Mouse (Mus musculus) lung, postnatal 10 days (tissue): ENCODE measurements around the gene Iqcf3.
"Not testable (repeated sequence)": the region's sequence is repeated elsewhere in the genome, so short reads cannot be mapped to it uniquely, and the experiment has no call there.

Experiments used
- DNase-seq: peaks from one replicate; pipeline ENCODE4 v3.0.0; 2021

Iqcf3 gene

DNA sequence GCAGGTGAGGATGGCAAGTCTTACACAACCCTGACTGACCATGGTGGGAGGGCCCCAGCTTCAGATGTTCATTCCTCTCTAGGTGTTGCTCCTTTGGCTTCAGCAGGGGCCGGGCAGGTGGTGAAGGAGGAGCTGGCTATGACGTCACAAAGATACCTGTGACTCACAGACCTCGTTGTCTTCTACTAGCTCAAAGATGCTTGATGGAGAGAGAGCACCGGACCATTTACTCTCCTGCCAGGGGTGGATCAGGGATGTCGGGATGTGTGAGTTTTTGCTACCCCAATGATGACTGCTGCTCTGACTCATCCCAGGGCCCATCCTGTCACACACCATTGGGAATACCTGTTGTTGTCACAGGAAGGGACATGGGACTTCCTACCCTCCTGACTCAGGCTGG, at the start of gene Iqcf3:
Gene Iqcf3, minus strand, starts transcription at position 101 of the 400 bp plus-strand sequence.
- no peak for DNase-seq

DNA sequence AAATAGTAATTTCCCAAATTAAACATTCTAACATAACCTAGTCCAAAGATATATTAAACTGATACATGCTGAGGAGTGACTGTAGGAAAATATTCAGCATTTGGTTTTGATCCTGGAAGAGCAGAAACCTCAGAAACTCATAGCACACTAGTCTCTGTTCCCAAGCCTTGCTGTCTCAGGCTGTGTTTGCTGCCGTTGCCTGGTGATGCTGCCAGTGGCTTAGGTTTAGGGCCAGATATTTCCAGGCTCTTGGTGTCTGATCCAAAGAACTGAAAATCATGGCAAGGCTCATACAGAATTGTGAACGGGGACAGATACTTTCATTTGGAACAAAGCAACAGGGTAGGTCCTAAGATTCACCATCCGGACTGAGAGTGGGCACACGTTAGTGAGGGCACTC, 49.3 kb upstream of the Iqcf3 start:
- no peak for DNase-seq

DNA sequence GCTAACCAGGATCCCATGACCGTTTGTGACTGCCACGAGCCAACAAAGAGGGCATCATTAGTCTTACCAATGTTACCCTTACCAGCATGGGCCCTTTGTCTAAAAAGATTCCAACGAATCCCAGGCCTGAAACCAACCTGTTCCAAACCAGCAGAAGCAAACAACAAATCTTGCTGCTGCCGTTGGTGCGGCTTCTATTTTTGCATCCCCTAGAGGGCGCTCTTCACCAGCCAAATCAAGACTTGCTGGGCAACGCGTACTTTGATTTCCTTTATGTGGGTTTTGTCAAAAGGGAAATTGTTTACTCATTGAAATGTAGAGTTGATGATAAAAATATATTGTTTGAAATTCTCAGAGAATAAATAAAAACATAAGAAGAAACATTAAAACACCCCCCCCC, 39.1 kb upstream of the Iqcf3 start:
- peak; percentile 50 for DNase-seq

DNA sequence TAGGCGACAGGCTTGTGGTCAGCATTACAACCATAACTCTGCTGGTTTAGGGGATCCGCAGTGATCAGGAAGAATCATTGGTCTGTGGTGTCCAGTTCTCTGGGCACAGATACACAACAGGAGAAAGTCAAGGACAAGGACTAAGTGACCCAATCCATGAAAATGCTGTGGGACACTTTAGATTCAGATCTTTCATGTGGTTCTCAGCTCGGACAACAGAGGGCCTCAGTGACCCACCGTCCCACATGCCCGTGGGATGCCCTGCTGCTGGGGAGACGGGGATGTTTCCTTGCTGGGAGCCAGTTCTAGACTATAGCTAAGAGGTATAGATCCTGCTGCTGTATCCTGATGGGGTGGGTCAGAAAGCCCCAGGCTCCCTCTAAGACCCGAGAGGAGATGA, 37.0 kb upstream of the Iqcf3 start:
- no peak for DNase-seq

DNA sequence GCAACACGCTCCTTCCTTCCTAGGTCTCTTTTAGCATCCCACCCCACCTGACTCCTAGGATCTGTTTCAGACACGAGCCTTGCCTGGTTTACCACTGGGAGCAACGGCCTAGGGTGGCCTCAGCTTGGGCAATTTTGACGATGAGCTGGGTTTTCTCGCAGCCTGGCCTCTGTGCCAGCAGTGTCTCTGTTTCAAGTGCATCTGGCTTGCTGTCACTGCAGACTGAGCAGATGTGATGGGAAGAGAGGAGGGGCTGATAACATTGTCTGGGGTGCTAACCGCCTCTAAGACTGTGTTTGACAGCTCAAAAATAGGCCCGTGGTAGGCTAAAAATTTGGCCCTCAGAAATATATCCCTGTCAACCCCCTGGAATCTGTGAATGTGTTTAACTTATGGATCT, 34.4 kb upstream of the Iqcf3 start:
- no peak for DNase-seq

DNA sequence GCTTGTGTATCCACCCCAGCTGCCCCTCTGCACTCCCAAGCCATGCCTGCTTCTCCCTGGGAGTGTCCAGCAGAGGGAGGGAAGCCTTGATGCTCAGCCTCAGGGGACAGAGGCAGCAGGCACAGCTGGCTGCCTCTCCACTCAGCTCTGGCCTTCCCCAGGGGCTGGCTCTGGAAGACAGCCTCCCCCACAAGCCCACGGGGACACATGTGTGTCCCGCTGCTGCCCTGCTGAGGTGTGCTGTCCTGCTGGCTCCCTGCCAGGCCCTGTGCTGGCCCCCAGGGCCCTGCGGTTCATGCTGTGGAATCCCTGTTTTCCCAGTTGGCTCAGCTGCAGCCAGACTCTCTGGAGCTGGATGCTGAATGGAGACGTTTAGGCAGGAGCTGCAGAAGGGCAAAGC, 34.0 kb upstream of the Iqcf3 start:
- DNase-seq, result not testable (repeated sequence)

DNA sequence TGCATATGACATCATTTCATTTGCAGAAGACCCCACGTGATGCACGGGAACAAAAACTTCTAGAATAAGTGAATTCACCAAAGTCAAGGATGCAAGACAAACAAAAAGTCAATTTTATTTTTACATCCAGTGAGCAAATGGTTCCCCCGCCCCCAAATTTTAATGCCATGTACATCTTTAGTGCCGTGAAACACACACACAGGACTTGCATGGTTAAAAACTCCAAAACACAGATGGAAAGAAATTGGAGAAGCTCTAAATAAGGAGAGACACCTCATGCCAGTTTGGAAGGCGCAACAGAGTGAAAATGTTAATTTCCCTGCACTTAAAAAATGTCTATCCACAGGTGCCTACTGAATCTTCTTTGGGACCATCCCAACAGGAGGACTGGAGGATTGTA, 30.7 kb upstream of the Iqcf3 start:
- no peak for DNase-seq

DNA sequence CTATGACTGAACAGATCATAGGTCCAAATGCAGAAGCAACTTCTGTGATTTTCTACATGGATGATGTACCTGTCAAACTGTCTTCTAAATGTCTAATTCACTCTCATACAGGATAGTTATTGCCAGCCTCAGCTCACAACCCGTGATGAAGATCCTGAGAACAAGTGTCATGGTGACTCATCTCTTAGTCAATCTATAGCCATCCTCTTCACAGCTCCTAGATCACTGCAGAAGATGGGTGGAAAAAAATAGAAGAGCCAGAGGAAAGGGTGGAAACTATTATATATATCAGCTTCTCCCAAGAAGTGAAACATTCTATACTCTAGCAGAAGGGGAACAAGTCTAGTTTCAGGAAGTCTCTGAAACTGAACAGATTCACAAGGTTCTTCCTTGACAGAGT, 21.1 kb upstream of the Iqcf3 start:
- no peak for DNase-seq

DNA sequence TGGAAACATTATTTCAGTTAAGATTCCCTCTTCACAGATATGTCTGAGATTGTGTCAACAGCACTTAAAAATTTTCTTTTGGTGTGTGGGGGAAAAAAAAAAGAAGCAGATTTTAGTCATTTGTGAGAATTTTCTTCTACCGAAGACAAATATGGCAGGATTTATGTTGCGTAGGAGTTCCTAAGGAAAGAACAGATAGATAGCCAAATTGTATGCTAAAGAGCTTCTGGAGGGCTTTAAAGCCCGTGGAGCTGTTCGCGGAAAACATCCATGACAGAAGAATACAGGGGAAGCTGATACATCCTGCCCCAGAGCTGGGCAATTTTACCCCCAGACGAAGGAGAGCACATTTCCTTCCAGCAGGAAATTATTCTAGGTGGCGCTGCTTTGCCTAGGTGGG, 18.6 kb upstream of the Iqcf3 start:
- no peak for DNase-seq

DNA sequence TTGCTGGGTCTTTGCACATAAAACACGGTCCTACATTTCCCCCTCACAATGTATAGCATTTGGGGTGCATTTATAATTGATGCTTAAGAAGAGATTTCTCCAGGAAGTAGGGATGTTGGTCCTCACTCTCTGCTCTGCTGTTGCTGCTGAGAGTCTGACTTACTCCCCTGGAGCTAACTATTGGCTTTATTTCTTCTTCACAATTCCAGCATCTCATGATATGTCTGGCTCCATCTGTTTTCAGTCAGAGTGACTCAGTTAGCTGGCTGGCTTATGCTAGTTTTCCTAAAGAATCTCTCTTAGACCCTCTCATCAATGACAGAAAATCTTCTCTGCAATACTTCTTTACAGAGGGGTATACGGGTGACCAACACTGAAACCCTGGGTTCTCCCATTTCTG, 14.7 kb upstream of the Iqcf3 start:
- DNase-seq, result no peak

DNA sequence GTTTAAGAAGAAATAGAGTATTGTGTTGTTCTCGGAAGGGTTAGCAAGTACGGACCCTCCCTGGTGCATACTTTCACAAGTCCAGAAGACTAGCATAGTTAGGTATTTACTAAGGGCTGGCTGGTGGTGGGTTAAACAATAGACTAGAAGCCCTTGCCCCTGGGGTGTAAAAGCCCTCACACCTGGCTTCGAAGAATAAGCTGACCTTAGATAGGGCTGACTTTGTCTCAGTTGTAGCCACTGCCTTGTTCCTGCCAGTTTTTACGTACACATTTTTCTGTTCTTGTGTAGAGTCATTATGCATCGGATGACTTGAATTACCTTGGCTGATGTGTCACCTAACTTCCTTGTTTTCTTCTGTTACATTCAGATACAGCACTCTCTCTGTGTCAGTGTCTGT, 11.9 kb upstream of the Iqcf3 start:
- no peak for DNase-seq

DNA sequence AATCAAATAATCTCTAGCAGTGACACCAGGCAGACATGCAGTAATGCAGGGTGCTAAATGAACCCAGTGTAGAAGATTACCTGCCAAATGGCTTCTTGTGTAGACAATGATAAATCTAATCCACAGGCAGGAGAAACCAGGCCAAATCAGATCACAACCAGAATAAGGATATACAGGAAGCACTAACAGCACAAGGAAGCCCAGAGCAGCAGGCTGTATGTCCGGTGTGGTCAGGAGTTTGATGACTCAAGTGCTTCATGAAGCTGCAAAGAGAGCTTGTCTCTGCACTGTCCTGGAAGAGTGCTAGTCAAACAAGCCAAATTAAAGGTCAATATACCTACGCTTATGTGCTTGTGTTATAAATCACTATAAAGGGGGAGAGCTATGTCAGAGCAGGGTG, 10.8 kb upstream of the Iqcf3 start:
- DNase-seq, result no peak

DNA sequence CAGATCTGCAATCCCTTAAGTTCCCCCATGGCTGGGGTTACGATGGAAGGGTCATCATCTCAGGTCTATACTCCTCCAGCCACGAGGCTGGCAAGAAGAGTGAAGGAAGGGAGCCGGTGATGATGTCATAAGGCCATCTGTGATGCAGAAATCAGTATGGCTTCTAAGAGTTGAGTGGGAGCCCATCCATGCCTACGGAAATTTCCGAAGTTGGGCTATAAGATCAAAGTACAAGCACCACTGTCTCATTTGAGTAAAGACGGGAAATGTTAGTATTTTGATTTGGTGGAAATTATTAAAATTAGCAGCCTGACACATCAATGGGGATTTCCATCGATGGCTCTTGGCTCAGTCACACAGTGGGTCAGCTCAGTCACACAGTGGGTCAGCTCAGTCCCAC, 9.5 kb upstream of the Iqcf3 start, which contains the start of gene Iqcf4:
Gene Iqcf4, minus strand, starts transcription at position 101 of the 400 bp plus-strand sequence.
- no peak for DNase-seq

DNA sequence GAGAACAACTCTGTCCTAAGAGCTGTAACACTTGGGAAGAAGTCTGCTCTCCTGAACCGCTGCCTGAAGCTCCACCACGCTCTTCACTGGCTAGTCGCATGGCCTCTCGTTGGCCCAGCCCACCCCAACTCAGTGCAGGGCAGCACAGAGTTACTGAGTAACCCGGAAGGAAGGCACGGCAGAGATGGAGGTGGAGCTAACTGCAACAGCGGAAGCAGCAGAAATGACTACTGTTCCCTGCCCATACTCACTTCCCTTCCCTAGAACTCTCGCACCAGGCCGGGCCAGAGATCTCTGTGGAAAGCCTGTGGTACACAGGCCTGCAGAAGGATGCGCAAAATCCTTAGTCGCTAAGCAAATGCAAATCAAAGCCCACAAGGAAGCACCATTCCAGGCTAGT, 5.0 kb upstream of the Iqcf3 start:
- peak; percentile 17 for DNase-seq

DNA sequence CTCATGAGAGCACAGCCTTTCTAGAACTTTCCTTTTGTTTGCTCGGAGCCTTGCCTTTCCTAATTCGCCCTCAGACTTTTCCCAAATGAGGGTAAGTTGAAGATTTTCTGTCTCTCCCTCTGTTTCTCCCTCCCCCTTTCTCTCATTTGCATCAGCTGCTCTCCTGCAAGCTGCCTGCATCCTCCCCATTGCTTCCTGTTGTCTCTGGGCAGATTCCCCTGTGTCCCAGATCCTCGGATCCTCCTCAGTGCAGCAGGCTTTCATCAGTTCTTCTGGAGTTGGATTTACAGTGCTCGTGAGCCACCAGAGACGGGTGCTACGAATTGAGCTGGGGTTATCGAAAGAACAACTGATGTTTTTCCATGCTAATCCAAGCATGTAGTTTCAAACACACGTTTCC, 2.6 kb upstream of the Iqcf3 start:
- DNase-seq, result no peak

DNA sequence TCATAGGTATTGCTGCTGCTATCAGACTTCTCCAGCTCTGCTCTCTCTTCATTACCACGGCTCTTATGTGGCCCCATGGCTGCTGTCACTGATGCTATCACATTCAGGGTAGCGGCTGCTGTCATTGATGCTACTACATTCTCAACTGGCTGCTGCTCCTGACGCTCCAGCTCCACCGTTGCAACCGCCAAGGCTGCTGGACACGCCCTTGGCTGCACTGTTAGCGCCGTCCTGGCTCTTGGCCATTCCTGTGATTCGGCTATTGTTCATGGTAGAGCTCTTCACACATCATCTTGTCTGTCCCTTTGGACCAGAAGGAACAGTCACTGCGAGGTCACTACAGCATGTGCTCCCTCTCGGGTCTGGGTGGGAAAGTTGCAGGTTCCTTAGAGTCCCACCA, 860 bp upstream of the Iqcf3 start:
- no peak for DNase-seq

DNA sequence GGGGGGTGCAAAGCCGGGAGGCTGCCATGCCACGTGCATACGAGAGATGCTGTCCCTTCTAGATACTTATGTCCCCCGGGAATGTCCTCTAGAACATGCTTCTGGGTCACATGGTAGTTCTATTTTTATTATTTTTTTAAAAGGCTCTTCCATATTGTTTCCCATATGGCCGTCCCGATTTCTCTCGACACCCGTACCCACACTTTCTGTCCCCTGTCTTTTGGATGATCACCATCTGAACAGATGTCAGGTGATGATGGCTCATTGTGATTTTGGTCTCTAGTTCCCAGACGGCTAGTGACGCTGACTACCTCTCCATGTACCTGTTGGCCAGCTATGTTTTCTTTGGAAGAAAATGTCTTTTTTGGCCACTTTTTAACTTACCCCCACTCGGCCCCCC, 26.5 kb downstream of the Iqcf3 start:
- no peak for DNase-seq

DNA sequence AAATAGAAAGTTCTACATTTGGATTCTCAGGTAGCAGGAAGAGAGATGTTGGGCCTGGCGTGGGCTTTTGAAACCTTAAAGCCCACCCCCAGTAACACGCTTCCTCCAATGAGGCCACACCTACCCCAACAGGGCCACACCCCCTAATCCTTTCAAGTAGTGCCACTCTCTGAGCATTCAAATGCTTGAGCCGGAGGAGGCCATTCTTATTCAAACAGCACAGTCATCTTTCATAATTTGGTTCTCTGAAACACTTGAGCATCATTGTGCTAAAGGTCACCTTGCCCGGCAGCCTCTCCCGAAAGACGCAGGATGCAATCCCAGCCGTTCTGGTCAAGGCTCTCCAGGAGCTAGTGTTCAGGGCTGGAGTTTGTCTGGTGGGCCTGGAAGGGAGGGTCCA, 27.1 kb downstream of the Iqcf3 start:
- DNase-seq, result no peak

DNA sequence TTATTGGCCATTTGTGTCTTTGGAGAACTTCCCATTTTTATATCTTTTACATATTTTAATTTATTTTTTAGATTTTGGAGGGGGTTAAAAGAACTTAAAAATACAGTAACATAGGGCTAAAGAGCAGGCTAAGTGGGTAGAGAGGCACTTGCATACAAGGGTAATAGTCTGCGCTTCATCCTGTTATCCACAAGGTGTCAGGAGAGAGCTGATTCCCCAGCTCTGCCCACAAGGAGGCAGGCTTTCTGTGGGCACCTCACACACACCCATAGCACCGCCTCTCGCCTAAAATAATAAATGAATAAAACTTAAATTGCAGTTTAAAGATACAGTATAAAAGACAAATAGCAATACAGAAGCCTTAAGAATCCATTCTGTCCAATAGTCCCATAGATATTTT, 29.6 kb downstream of the Iqcf3 start:
- peak; percentile 31 for DNase-seq

DNA sequence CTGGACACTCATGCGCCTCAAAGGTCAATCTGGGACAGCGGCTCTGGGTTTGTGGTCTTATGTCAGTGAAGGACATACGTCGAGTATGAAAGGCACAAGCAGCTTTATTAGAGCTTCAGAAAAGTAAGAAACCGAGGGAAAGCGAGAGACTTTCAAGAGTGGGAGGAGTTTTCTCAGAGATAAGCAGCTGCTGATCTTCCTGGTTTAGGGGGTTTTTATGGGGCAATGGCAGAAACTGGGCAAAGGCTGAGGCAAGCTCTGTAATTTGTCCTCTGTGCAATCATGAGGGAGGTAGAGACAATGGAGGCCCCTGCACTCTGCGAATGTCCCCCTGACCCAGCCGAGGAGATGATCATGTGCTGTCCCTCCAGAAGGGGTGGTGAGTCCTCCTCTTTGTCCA, 41.5 kb downstream of the Iqcf3 start:
- no peak for DNase-seq

DNA sequence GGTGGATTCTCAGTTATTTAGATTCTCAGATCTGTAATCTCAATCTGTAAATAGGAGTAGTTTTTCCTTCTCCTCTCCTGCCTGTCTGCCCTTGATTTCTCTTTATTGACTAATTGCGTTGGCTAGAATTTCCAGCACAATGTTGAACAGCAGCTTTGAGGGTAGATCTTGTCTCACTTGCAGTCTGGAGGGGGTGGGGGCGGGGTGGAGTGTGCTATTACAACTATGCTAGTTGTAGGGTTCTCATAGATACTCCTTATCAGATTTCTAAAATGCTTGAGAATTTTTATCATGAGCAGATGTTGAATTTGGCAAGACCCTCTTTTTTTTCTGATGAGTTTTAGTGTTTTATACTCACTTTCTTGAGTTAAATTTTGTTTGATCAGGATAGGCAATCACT, 42.0 kb downstream of the Iqcf3 start:
- DNase-seq, result no peak

DNA sequence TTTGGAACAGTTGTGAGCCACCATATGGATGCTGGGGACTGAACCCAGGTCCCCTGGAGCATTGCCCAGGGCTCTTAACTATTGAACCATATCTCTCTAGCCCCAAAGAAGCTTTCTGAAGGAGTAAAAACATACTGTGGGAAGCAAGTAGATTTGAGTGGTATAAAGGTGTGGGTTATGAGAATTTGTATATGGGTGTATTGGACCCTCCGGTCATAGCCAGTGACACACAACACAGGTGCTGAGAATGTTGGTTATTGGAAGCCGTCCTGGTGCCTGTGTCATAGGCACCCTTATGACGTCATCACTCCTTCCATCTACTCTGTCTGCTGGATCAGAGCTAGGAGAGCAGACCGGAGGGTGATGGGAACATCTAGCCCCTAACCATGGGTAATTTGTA, 47.2 kb downstream of the Iqcf3 start, which contains the start of gene Iqcf5:
Gene Iqcf5, plus strand, starts transcription at position 301 of the 400 bp plus-strand sequence.
- no peak for DNase-seq

DNA sequence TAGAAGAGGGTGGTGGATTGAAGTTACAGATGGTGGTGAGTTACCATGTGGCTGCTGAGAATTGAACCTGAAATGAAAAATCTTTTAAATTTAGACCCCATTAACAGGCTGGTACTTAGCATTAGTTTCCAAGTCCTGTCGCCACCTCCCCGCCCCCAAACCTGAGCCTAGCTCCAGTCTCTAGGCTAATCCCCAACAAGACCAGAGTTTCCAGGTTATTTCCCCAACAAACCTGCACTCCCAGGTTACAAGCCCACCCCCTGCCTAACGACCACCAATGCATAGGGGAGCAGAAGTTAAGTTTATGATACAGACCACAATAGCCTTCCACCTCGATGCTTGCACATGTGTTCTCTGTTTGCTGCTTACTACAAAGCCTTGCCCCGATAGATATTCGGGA, 47.9 kb downstream of the Iqcf3 start:
- DNase-seq, result no peak

DNA sequence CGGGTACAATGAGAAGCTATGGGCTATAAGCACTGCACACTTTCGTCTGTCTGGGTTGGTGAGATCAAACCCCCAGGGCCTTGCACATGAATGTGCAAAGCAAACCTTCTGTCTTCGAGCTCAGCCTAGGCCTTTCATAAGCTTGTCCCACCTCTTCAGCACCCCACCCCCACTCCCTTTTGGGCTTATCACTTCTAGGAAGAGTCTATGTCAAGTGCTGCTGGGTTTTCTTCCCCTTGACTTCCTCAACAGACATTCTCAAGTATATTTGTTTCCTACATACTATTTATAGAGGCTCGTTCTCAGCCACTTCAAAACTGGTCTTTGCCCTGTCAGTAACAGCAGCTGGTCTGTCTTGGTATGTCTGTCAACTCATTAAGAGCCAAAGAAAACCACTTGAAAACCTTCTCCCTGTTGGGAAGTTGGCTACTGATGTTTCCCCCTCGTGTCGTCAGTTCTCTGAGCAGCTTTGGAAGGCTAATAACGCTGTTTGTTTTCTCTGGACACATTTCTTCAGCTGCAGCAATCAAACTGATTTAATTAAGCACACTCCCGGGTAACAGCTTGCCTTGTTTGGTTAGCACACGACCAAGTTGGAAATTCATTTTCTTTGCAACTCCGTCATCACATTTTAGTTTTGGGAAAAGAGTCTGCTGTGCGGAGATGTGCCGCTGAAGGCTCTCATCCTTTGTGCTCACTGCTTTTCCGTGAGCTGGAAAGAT, 48.5 kb downstream of the Iqcf3 start:
- DNase-seq, result peak; percentile 64

DNA sequence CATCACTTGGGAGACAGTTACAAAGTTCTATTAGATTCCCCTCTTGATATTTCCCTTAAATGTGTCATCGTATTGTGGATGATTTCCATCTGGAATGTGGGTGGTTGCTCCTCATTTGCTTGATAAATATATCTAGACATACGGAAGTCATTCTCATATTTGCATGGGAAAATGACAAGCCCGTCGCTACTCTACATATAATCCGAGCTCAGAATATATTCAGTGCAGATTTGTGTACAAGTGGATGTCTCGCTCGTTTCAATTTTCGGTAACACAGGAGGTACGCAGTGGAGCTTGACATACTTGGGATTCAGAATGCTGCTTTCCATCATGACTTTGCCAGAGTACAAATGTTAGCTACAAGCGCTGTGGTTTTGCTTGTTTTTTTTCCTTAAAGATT, 52.1 kb downstream of the Iqcf3 start:
- no peak for DNase-seq
